13 mouse cellular contexts compared by ENCODE assay signal in the genomic region with DNA sequence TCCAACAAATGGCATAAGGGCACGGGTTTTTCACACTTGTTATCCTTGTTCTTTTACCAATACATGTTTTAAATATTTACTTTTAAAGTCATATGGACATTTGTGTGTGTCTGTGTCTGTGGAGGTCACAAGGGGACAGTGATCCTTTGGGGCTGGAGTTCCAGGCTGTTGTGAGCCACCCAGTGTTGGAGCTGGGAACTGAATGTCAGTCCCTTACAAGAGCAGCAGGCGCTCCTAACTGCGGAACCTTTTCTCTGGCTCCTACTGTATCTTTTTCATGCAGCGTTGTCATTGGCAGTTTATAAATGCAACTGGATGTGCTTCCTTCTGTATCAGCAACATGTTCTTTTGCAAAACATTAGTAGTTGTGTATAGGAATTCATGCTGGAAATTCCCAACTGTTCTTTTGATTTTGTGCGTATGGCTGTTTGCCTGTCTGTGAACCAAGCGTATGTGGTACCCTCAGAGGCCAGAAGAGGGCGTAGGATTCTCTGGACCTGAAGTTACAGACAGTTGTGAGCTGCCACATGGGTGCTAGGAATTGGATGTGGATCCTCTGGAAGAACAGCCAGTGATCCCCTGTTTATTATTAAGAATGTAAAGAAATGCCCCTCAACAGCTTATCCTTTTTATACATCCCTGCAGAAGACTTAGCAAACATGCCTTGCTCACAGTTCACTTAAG. TPM values are rescaled to one million over a fixed set of nuclear protein-coding genes. Genes with fewer than 3 reads are reported as not detected.
DNase-seq lines count a peak whose midpoint lies in the region; ATAC-seq and TF ChIP-seq lines count a peak whose summit lies in the region.
"Had no signal": no experiment of that assay in that cellular context is flagged by ENCODE, and none has a peak within 500 bp of the region (broad histone marks: within the 10 kb centered on the region; RNA-seq: fewer than 3 reads in every experiment).

No protein-coding gene starts in this region.

- no peak overlapping the region for H3K9ac ChIP-seq in intestine, postnatal 0 days (ENCODE audit: low read depth, low read length)
- H3K9ac ChIP-seq in intestine, embryonic 15.5 days: no peak overlapping the region
- H3K9ac ChIP-seq in ES-Bruce4 (ENCODE audit: low read depth, poor library complexity, severe bottlenecking): no peak overlapping the region
- no peak overlapping the region for H3K9ac ChIP-seq in forebrain, embryonic 14.5 days (ENCODE audit: low read length)
- H3K9ac ChIP-seq: heart, embryonic 15.5 days had no signal

- peak; percentile 55 for TF ChIP-seq CTCF in intestine, postnatal 0 days (IDR thresholded peaks at IDR 0.05; ENCODE audit: low read depth)
- peak; percentile 45 for TF ChIP-seq CTCF in ES-Bruce4 (IDR thresholded peaks at IDR 0.05; ENCODE audit: low read depth, low read length)

- no peaks in the 10 kb centered on the region for H3K4me1 ChIP-seq in intestine, postnatal 0 days (replicated peaks; ENCODE audit: control insufficient read depth, insufficient read depth, low read length)
- H3K4me1 ChIP-seq in intestine, embryonic 15.5 days (replicated peaks): peaks cover 11% of the 10 kb centered on the region
- H3K4me1 ChIP-seq in ES-Bruce4 (ENCODE audit: control insufficient read depth, insufficient read depth, low read length): no peaks in the 10 kb centered on the region
- H3K4me1 ChIP-seq in forebrain, embryonic 14.5 days (ENCODE audit: control insufficient read depth, insufficient read depth, low read length): 0 out of 2 replicates have a peak, but pooled peaks cover 2% of the 10 kb centered on the region

- no peaks in the 10 kb centered on the region for H3K9me3 ChIP-seq in intestine, postnatal 0 days (ENCODE audit: control insufficient read depth)
- no peaks in the 10 kb centered on the region for H3K9me3 ChIP-seq in intestine, embryonic 15.5 days
- no peaks in the 10 kb centered on the region for H3K9me3 ChIP-seq in ES-Bruce4 (replicated peaks; ENCODE audit: control insufficient read depth, insufficient read depth, low read length, poor library complexity, severe bottlenecking)
- no peaks in the 10 kb centered on the region for H3K9me3 ChIP-seq in forebrain, embryonic 14.5 days (replicated peaks; ENCODE audit: control insufficient read depth, low read length)
- H3K9me3 ChIP-seq: heart, embryonic 15.5 days had no signal

- no peak overlapping the region for H3K4me3 ChIP-seq in intestine, postnatal 0 days (ENCODE audit: low read depth, low read length)
- H3K4me3 ChIP-seq in intestine, embryonic 15.5 days (replicated peaks): no peak overlapping the region
- no peak overlapping the region for H3K4me3 ChIP-seq in ES-Bruce4 (ENCODE audit: low read depth, low read length)
- no peak overlapping the region for H3K4me3 ChIP-seq in forebrain, embryonic 14.5 days (ENCODE audit: low read depth, low read length)
- H3K4me3 ChIP-seq: heart, embryonic 15.5 days had no signal

- no peak overlapping the region for H3K27ac ChIP-seq in intestine, postnatal 0 days (ENCODE audit: low read depth, low read length)
- H3K27ac ChIP-seq in intestine, embryonic 15.5 days: no peak overlapping the region
- no peak overlapping the region for H3K27ac ChIP-seq in ES-Bruce4 (ENCODE audit: insufficient read depth, low read length)
- no peak overlapping the region for H3K27ac ChIP-seq in forebrain, embryonic 14.5 days (ENCODE audit: low read depth, low read length)
- H3K27ac ChIP-seq: heart, embryonic 15.5 days; macrophage had no signal

- no peak for ATAC-seq in intestine, postnatal 0 days
- ATAC-seq in intestine, embryonic 15.5 days: no peak
- ATAC-seq in forebrain, embryonic 14.5 days: no peak
- ATAC-seq: activated CD4-positive, CD25-positive, alpha-beta regulatory T cell, adult 4 months; forebrain, embryonic 16.5 days had no signal

- TF ChIP-seq EP300 in ES-Bruce4 (IDR thresholded peaks at IDR 0.05; ENCODE audit: insufficient read depth, low read depth, low read length): no peak

- no peaks in the 10 kb centered on the region for H3K27me3 ChIP-seq in intestine, postnatal 0 days (replicated peaks; ENCODE audit: control insufficient read depth, insufficient read depth, low read length)
- no peaks in the 10 kb centered on the region for H3K27me3 ChIP-seq in intestine, embryonic 15.5 days (replicated peaks)
- no peaks in the 10 kb centered on the region for H3K27me3 ChIP-seq in ES-Bruce4 (ENCODE audit: control insufficient read depth, insufficient read depth, low read length, poor library complexity, severe bottlenecking)
- no peaks in the 10 kb centered on the region for H3K27me3 ChIP-seq in forebrain, embryonic 14.5 days (replicated peaks; ENCODE audit: control insufficient read depth, insufficient read depth, low read length)
- H3K27me3 ChIP-seq: heart, embryonic 15.5 days had no signal

- no peak for TF ChIP-seq POLR2A in ES-Bruce4 (IDR thresholded peaks at IDR 0.05; ENCODE audit: insufficient read depth, low read length)

- 0 out of 2 replicates have a peak, but pooled peaks cover 4% of the 10 kb centered on the region for H3K36me3 ChIP-seq in intestine, postnatal 0 days (ENCODE audit: control insufficient read depth, insufficient read depth)
- no peaks in the 10 kb centered on the region for H3K36me3 ChIP-seq in intestine, embryonic 15.5 days
- H3K36me3 ChIP-seq in ES-Bruce4 (ENCODE audit: control insufficient read depth, insufficient read depth, low read length, poor library complexity, severe bottlenecking): no peaks in the 10 kb centered on the region
- no peaks in the 10 kb centered on the region for H3K36me3 ChIP-seq in forebrain, embryonic 14.5 days (ENCODE audit: control insufficient read depth, insufficient read depth, low read length)
- H3K36me3 ChIP-seq: heart, embryonic 15.5 days had no signal

- no peak overlapping the region for H3K4me2 ChIP-seq in intestine, postnatal 0 days (replicated peaks; ENCODE audit: low read depth)
- H3K4me2 ChIP-seq in intestine, embryonic 15.5 days (replicated peaks): no peak overlapping the region
- no peak overlapping the region for H3K4me2 ChIP-seq in forebrain, embryonic 14.5 days (ENCODE audit: low read length)
- H3K4me2 ChIP-seq: heart, embryonic 15.5 days had no signal

- WGBS in intestine, postnatal 0 days: 67% methylated on average over 7 of the region's 7 CpGs
- WGBS in intestine, embryonic 15.5 days: 74% methylated on average over 7 of the region's 7 CpGs
- 79% methylated on average over 7 of the region's 7 CpGs for whole genome bisulfite sequencing in forebrain, embryonic 14.5 days

- DNase-seq in A20 (ENCODE audit: low read depth, low spot score): peak; percentile 29
- peak; percentile 18 for DNase-seq in embryo, embryonic 11 days
- DNase-seq in forebrain, embryonic 14.5 days (ENCODE audit: low spot score): no peak
- DNase-seq in urinary bladder, postnatal 25 days (ENCODE audit: low spot score): no peak
- no peak for DNase-seq in retina, embryonic 14.5 days (ENCODE audit: low spot score)
- DNase-seq: kidney, adult 11 months had no signal

RNA-seq across cellular contexts. Expression of gene Gm9857, which starts 24.3 kb away (rescaled TPM):
- not detected in 2 replicates for polyA plus RNA-seq in intestine, postnatal 0 days (2015; fragmentation: Nextera tagmentation; extraction: Ambion mirVana)
- polyA plus RNA-seq in intestine, embryonic 15.5 days (2015; fragmentation: Nextera tagmentation; extraction: Ambion mirVana): not detected in 2 replicates
- not detected in 2 replicates for polyA plus RNA-seq in ES-Bruce4 (2011; ENCODE audit: insufficient read depth, insufficient read length, low read depth, missing spikeins)
- polyA plus RNA-seq in forebrain, embryonic 14.5 days (2014; fragmentation: Nextera tagmentation; extraction: Ambion mirVana): not detected in 2 replicates
- polyA plus RNA-seq: activated CD4-positive, CD25-positive, alpha-beta regulatory T cell, adult 4 months; heart, embryonic 15.5 days; macrophage had no signal

RNA-seq across cellular contexts. Expression of gene Henmt1, which starts 24.8 kb away (rescaled TPM):
- 0.29 and 0.38 TPM in 2 replicates for polyA plus RNA-seq in intestine, postnatal 0 days (2015; fragmentation: Nextera tagmentation; extraction: Ambion mirVana)
- polyA plus RNA-seq in intestine, embryonic 15.5 days (2015; fragmentation: Nextera tagmentation; extraction: Ambion mirVana): 0.21 and 0.45 TPM in 2 replicates
- polyA plus RNA-seq in ES-Bruce4 (2011; ENCODE audit: insufficient read depth, insufficient read length, low read depth, missing spikeins): 0.43 TPM in 1 of 2 replicates, not detected in the other
- polyA plus RNA-seq in forebrain, embryonic 14.5 days (2014; fragmentation: Nextera tagmentation; extraction: Ambion mirVana): 1.2 and 1.8 TPM in 2 replicates
- polyA plus RNA-seq: heart, embryonic 15.5 days; macrophage had no signal

RNA-seq across cellular contexts. Expression of gene Prpf38b, which starts 53.0 kb away (rescaled TPM):
- 29.5 and 38.0 TPM in 2 replicates for polyA plus RNA-seq in intestine, postnatal 0 days (2015; fragmentation: Nextera tagmentation; extraction: Ambion mirVana)
- polyA plus RNA-seq in intestine, embryonic 15.5 days (2015; fragmentation: Nextera tagmentation; extraction: Ambion mirVana): 74.4 and 79.3 TPM in 2 replicates
- 112 and 113 TPM in 2 replicates for polyA plus RNA-seq in ES-Bruce4 (2011; ENCODE audit: insufficient read depth, insufficient read length, low read depth, missing spikeins)
- 33.9 and 42.6 TPM in 2 replicates for polyA plus RNA-seq in forebrain, embryonic 14.5 days (2014; fragmentation: Nextera tagmentation; extraction: Ambion mirVana)

Comparison
In these comparisons a context has a peak if more than half of its experiments do, and no peak if none do; other contexts are left out.
1. DNase-seq: peak in A20 (single experiment) and embryo, embryonic 11 days (single experiment); none in forebrain, embryonic 14.5 days (single experiment), urinary bladder, postnatal 25 days (single experiment) and retina, embryonic 14.5 days (single experiment).